Mouse (Mus musculus): Measurements from ENCODE around the gene Nqo1.
A peak's percentile ranks its signal among the peaks of the same experiment; 100 is the strongest.

Nqo1 gene

DNA sequence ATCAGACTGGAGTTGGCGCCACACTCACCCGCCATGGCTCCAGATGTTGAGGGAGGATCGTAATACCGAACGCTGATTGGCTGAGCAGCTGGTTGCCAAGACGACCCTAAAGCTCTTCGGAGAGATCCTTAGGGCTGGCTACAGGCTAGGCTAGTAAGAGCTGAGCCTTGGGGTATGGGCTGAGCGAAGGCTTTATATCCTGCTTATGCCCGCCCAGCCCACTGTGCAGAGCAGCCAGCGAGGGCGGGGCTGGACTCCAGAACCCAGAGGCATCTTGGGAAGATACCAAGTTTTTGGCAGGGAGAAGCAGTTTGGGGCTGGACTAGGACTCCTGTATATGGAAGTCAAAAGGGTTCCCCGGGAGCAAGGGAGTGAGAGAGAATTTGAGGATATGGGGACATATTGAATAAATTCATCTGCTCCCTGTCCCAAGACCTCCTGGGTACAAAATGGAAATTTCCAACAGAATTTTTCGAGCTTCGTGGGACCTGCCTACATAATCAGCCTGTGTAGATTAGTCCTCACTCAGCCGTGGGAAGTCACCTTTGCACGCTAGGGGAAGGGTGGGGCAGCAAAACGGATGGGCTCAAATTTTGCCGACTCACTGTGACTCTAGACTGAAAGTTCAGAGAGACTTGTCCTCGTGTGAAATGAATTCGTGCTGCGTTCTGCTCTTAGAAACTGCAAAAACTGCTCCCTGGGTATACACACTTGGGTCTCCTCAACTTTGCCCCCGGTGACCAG is at the start of gene Nqo1:
TSS of gene Nqo1 (minus strand) at position 169 of the 744 bp plus-strand sequence.
- peak; percentile 24 to 39 for DNase-seq

DNA sequence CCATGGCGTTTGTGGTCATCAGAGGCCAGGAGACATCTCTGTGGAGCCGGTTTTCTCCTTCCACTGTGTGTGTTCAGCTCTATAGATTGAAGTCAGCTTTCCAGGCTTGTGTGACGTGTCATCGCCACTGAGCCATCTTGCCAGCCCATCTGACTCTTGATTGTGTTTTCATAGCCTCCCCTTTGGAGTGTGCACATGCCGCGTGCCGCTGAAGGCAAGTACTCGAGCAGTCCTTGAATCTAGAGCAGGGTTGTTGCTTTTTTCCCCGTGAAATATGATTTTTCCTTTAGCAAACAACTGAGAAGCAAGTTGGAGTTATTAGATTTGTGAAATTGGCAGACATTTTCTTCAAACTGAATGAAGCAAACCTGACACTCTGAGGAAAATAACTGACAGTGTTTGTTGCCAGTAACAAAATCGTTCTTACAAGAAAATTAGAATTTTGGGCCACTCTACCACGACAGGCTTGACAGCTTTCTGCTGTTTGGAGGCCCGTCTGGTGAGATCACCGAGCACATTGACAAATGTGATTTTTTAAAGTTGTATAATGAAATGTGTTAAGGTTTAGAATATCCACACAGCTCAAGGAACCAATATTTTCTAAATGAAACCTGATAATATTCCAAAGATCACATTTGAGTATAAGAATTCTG is 48.5 kb upstream of the Nqo1 start:
- DNase-seq = no peak

DNA sequence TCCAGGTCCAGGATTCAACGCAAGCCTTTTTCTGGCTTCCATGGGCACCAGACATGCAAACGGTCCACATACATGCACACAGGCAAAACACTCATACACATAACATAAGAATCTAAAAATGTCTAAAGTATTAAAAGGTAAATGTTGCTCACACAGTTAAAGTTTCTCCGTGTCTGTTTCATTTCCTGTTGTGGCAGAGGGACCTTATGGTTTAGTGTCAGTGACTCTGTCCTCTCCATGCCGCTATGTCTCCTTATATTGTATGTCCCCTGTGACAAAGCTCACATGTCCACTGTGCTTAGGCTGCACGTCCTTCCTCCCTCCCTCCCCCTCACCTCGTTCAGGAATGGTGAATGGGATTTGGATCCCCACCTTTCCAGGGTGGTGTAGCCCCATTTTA is 46.6 kb upstream of the Nqo1 start:
- DNase-seq = no peak

DNA sequence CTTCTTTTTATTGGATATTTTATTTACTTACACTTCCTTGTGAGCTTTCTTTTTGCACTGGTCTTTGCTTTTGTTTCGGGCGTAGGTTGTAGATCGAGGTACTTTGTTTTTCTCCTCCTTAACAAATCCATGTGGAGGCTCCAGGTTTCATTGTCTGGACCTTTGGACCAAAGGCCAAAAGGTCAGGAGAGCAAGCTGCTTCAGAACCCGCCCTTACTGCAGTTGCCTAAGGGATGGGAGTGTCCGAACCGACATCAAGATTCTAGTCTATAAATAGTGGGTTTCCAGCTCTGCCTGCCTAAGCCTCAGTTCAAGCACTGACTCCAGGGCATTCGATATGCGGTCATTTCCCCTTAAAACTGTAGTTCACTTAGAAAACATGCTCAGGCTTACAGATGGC is 46.1 kb upstream of the Nqo1 start:
- DNase-seq = no peak

DNA sequence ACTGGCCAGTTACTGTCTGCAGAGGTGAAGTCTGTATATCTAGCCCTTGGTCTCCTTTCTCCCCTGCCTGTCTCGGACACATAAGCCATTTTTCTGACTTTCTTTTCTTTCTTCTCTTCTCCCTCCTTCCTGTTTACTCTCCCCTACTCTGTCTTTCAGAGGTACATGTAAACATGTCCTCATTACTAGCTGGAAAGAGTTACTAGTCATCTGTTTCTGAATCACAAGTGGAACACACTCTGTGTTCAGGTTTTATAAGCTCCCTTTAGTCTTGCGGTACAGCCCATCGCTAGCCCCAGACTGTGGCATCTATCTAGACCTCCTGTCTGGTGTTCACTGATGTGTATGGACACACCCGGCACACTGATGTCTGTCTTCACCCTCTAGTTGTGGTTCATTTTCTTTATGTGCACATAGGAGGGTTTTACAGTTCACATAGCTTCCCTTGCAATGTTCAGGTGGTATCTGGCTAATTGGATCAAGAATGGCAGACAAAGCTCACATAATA is 45.4 kb upstream of the Nqo1 start:
- no peak for DNase-seq

GRCm38 (mm10) chr8:107447713-107448112 is 44.7 kb upstream of the Nqo1 start:
- no peak for DNase-seq

DNA sequence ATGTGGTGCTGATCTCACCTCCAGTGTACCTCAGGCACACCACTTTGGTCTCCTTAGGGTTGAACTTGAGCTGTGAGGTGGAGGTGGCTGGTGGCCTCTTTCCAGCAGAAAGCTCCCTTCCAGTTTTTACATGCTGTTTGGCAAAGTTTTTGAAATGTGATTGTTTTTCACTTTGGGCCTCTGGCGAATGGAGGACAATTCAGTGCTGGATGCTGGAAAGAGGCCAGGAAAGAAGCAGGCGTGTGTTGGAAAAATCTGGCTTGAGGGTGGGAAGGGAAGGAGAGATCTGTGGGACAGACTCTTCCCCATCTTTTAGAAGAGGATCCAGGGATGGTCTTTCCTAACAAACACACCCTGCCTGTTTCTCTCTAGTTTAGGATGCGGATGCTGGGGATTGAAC is 41.6 kb upstream of the Nqo1 start:
- DNase-seq = no peak

DNA sequence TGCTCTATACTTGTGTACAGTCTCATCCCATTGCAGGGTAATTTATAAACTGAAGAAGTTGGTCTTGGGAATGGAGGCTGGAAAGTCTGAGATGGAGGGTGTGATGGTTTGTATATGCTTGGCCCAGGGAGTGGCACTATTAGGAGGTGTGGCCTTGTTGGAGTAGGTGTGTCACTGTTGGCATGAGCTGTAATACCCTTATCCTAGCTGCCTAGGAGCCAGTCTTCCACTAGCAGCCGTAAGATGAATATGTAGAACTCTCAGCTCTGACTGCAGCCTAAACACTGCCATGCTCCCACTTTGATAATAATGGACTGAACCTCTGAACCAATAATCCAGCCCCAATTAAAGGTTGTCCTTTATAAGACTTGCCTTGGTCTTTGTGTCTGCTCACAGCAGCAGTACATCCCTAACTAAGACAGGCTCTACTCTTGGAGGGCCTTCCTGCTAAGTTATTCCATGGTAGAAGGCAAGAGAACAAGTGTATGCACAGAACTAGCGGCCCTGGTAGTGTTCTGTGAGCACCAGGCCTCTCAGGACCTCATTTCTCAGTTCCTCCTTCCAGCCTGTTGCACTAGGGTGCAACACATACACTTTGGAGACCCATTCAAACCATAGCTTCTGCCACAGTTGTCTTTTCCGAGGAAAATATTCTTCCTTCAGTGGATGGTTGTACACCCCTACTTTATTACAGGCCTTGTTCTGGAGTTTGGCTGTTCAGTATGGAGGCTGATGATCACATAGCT is 37.0 kb upstream of the Nqo1 start:
- no peak for DNase-seq

DNA sequence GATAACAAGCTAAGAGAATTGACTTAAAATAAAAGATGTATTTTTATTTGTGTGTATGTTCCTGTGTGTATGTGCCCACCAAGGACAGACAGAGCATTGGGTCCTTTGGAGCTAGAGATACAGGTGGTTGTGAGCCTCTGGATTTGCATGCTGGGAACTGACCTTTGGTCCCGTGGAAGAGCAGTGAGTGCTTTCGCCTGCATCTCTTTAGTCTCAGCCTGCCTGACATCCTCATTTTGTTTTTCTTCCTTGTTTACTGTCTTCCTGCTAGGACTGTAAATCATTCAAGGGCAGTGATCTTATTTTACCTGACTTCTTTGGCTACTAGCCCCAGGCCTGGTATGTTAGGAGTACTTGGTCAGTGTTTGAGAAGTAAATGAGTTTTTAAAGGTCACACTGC is 34.7 kb upstream of the Nqo1 start:
- DNase-seq = no peak

GRCm38 (mm10) chr8:107436841-107437421 is 33.9 kb upstream of the Nqo1 start:
- DNase-seq = peak in 1 of 2 experiments; percentile 10

DNA sequence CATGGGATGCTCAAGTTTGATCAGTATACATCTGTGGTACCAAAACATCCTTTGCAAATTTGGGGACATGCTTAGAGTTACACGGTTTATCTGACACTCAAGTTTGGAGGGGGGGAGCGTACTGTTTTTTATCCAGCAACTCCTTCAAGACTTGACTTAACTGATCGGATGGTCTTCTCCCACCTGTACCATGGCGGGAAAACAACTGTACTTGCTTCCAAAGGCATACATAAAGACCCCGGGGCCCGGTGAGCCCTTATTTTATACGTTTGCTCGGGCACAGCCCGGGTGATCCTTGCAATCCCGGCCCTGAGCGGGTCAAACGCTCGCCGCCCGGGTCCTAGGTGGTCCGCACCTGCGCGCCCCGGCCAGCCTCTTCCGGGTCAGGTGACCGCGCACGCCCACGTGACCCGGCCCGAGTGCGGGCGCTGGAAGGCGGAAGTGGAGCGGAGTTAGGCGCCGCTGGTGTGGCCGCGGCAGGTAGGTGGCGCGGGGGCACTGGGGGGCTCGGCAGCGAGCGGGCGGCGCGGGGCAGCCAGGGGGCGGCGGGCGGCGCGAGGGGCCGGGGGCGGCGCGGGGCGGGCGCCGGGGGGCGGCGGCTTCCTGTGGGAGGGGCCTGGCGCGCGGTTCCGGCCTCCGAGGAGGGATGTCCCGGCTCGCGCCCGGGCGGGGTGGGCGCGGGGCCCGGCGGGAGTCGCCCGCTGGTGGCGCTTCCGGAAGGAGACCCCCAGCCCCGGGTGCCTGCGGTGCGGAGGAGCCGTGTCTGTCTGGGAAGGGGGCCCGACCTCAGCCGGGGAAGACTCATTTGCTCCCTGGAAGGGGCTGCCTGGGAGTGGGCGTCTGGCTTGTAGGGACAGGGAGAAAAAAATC is 33.2 kb upstream of the Nqo1 start, which contains the start of gene Wwp2:
TSS of gene Wwp2 (plus strand) at position 404 of the 870 bp plus-strand sequence.
- DNase-seq = peak; percentile 79 to 80

GRCm38 (mm10) chr8:107435421-107435961 is 32.5 kb upstream of the Nqo1 start:
- DNase-seq = no peak

- DNase-seq = no peak
Measured at GRCm38 (mm10) chr8:107430821-107431220, 27.8 kb upstream of the Nqo1 start.

GRCm38 (mm10) chr8:107425230-107425597 is 22.2 kb upstream of the Nqo1 start:
- no peak for DNase-seq

- DNase-seq = peak; percentile 94 to 95
Measured at GRCm38 (mm10) chr8:107424597-107425229, 21.7 kb upstream of the Nqo1 start, which contains the start of gene Nob1. Gene Nob1, minus strand, starts transcription at chr8:107425051.

GRCm38 (mm10) chr8:107424176-107424575 is 21.2 kb upstream of the Nqo1 start:
- no peak for DNase-seq

DNA sequence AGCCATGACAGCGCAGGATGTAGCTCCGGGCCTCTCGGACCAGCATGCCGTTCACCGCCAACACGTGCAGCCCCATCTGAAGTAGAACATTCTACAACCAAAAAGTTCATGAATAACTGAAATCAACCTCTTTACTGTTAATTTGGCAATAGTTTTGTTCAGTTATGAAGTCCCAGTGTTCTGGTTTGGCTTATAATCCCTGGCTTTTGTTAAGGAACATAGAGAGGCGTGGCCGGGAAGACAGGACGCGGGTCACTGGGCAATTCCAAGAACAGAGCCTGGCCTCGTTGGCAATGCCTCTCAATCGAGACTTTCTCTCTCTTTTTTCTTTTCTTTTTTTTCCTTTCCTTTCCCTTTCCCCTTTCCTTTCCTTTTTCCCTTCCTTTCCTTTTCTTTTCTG is 14.0 kb upstream of the Nqo1 start:
- DNase-seq = no peak

GRCm38 (mm10) chr8:107413881-107414280 is 10.9 kb upstream of the Nqo1 start:
- DNase-seq = no peak

- DNase-seq = no peak
Measured at GRCm38 (mm10) chr8:107412552-107412951, 9.5 kb upstream of the Nqo1 start.

DNA sequence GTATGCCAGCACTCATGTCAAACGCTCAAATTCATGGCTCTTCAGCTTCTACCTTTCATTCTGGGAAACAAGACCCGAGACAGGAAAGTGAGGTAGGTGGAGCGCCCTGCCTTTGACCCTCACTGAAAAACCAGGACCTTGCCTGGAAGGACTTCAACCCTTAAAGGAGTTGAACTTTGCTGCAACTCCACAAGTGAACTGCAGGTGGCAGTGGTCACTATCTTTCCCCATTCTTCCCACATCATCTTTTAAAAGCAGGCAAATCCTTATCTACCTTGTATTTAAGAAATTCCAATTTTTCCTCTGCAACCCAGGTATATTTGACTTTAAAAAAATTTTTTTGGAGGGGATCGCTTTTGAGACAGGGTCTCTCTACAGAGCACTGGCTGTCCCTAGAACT is 8.4 kb upstream of the Nqo1 start:
- no peak for DNase-seq

GRCm38 (mm10) chr8:107405935-107406334 is 2.9 kb upstream of the Nqo1 start:
- DNase-seq = no peak

Measured in thymus, adult 18-20 months (tissue).